Mouse (Mus musculus) embryo, embryonic 11 days (tissue): Measurements from ENCODE around the gene Bcas2.
A peak's percentile ranks its signal among the peaks of the same experiment; 100 is the strongest.
"Not testable (repeated sequence)": the region's sequence is repeated elsewhere in the genome, so short reads cannot be mapped to it uniquely, and the experiment has no call there.

Source experiments
- DNase-seq: peaks from one replicate; pipeline ENCODE4 v3.0.0-alpha.2; 2015

Gene Bcas2

DNA sequence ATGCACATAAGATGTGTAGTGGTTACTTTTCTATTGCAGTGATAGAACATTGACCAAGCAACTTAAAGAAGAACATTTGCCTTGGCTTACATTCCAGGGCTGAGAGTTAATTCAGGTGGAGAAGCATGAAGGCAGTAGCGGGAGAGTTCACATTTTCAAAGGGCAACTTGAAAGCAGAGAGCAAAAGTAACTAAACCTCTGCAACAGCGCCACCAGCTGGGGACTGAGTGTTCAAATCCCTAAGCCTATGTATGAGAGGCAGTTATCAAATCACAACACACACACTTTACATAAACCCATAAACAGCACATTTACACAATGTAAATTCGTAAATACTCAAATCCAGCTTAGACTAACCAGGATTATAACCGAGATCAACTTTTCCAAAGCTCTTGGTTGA lies 1.7 kb upstream of the Bcas2 start:
- DNase-seq = peak; percentile 90

DNA sequence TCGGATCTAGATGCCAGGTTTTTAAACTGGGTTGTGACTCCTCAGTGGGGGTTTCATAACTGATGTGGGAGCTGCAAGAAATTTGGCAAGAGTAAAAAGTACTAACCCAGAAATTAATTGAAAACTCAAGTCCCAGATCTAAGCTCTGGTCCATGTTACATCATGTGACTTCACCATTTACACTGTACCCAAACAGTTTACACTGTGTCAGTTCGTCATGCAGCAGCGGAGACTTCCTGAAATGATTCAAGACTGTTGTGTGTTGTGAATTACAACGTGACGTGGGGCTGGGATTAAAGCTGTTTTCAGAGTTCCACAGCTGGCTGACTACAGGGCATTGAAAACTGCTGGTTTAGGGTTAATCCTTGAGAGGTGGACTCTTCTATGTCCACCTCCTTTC lies 1.2 kb downstream of the Bcas2 start:
- DNase-seq = no peak

DNA sequence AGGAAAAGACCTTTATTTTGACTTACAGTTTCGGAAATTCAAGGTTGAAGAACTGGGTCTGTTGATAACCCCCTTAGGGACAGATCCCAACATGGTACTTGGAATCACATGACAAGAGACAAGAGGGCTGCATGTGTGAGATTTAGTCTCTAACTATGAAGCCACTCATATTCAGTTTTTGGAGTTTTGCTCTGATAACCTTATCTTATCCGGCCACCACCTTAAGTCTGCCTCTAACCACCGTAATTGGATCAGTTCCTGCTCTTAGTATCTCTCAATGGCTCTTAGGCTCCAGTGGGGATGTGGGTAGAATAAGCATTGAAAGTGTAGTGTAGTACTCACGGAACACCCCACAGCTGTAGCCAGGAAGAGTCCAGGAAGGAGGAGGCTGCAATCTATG lies 5.3 kb downstream of the Bcas2 start:
- no peak for DNase-seq

DNA sequence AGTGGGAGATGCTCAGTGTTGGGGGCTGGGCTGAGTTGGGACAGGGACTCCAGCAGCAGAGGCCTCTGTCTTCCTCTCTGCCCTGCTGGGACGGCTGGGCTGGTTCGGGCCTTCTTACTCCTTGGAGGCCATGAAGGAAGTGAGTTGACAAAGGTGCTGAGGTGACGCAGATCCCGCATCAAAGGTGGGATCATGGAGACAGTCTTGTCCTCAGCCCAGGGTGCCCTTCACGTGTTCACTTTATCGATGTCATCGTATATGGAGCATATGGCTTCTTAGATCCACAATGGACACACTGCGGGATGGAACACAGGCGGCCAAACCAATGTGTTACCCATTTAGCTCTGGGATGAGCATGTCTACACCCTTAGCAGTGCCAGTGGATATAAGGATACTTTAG lies 8.1 kb downstream of the Bcas2 start:
- no peak for DNase-seq

DNA sequence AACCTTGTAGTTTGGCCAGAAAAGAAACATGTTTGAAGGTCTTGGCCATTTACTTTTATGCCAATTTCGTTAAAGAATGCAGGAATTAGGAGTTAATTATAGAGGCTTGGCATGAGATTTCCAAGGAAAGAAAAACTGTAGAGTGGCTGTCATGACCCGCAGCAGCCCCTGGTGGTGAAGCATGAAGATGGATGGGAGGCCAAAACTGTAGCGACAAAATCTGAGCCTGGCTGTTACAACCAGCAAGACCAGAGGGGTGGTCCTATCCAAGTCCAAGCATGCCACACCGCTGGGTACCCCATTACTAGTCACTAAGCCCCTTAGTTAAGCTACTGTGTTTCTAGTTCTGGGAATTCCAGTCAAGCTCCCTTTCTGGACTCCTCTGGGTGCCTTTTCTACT lies 9.7 kb downstream of the Bcas2 start:
- no peak for DNase-seq

DNA sequence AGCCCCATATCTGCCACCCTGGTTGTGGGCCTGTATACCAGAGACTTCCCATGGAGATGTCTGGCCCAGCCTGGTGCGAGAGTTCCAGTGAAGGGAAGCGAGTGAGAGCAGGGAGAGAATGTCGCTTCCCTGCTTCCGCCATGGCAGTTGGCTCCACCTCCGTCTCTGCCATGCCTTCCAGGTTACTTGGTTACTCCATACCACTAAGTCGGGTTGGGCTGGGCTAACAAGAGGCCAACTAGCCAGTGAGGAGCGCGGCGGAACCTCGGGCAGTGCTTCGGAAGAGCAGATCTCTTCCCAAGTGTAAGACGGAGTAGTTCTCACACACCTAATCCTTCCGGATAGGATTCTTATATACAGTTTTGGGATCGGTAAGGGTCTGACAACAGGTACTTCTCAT lies 11.4 kb downstream of the Bcas2 start:
- DNase-seq = no peak

DNA sequence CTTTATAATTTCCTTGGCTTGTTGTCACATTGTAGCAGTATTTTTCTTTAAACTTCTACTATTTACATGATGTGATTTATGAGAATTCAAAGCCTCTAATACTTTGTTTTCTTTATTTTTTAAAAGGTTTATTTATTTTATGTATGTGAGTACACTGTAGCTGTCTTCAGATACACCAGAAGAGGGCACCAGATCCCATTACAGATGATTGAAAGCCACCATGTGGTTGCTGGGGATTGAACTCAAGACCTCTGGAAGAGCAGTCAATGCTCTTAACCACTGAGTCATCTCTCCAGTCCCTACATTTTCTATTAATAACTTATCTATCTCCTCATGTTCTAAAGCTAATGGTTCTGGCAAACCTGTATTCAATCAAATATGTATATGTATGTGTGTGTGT lies 13.0 kb downstream of the Bcas2 start:
- DNase-seq = not testable (repeated sequence)

DNA sequence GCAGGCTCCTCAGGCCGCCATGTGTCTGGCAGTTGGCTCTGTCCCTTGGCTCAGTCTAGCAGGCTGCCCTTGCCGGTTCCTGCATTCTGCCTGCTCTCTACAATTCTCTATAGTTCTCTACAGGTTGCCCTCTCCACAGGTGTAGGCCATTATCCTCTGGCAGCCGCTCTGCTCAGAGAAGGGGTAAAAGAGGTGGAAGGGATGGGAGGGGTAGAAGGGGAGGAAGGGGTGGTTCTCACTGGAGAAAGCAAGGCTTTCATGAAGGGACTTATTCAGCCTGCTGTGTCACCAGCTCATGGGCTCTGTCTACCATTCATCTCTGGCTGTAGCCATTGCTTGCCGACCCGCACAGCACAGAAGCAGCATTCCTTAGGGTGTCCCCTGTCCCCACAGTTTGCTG lies 17.0 kb downstream of the Bcas2 start:
- DNase-seq = no peak

DNA sequence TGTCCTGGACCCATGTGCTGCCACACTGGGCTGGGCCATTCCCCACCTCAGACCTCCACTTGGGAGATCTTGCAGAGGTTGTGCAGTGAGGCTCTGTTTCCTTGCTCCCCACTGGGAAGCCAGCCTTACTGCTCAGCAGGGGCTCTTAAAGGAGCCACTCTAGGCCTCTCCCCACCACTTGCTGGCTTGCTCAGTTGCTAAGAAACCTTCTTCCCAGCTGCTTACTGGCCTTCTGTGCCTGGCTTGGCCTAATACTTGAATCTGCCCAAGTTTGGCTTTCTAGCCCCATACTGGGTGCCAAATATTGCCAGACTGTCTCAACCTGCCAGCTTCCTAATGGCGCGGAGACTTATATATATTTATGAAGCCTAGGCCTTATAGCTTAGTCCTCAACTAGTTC lies 17.4 kb downstream of the Bcas2 start:
- no peak for DNase-seq

DNA sequence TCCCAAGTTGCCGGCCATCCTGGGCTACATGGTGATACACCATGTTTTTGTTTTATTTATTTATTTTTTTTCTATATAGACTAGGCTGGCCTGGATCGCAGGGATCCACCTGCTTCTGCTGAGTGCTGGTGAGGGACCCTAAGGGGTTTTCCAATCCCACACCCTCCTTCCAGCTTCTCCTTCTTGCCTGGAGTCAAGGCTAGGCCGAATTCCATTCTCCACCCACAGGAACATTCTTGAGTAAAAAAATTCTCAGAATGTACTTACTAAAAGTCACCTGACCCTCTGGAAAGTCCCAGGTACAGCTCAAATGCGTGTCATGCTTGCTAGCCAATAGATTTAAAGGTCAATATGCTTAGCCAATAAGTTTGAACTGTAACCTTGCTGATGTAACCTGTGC lies 20.7 kb downstream of the Bcas2 start:
- DNase-seq = no peak

DNA sequence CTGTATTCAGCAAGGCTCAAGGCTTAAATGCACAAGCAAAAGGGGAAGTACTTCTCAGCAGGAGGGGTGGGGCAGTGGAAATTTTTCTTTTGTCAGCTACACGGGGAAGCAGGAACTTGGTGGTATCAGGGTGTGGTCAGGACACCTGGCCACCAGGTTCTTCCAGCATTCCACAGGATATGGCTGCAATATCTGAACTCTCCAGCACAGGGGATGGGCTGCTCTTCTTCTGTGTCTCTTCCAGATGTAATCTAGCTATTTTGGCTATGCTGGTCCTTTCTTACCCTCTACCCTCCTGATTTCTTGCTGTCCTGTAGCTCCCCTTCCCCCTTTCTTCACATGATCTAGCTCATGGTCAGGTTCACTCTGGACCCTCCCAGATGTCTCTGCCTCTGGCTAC lies 21.7 kb downstream of the Bcas2 start:
- no peak for DNase-seq

DNA sequence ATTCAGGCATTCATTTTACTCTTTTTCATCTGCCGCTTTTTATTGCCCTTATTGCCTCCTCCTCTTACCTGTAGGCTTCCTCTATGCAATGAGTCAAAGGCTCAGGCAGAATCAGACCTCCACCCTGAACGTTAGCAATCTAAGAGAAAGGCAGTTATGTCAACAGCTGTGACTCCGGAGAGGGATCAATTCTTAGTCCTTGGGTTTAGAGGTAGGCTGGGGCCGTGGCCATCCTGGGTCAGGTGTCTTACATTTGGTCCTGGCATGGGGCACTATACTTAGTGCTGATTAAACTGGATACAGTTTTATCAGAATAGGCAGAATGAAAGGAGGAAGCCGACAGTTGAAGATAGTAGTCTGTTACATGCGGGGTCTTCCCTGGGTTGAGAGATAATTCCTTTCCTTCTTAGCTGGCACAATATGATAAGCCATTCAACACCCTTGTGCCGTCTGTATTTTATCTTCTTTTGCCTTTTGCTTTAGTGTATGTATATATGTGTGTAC lies 24.9 kb downstream of the Bcas2 start:
- no peak for DNase-seq

DNA sequence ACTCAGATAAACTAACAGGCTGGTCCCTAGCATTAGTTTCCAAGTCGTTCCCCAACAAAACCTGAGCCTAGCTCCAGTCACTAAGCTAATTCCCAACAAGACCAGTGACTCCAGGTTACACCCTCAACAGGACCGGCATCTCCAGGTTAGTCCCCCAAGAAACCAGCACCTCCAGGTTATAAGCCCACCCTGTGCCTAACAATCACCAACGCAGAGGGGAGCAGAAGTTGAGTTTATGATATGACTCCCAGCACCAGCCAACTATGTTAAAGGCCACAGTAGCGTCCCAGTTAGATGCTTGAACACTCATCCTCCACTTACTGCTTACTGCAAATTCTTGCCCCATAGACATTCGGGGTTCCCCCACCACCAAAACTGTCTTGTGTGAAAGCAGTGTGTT lies 27.9 kb downstream of the Bcas2 start:
- no peak for DNase-seq

DNA sequence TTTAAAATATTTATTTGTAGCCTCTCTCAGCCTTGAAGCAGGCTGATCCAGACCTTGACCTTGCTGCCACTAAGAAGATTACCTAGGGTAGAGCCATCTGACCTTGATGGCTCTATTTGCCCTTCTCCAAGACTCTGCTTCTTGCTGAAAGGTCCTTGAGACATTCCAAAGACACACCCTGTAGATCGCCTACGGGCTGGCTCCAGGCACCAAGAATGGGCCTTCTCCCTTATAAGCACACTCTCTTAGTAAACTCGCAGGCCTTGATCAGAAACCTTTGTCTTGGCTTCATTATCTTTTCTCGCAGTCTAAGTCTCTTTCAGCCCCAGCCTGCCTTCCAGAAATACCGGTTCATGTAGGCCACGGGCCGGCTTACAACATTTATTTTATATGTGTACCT lies 29.6 kb downstream of the Bcas2 start:
- DNase-seq = not testable (repeated sequence)

DNA sequence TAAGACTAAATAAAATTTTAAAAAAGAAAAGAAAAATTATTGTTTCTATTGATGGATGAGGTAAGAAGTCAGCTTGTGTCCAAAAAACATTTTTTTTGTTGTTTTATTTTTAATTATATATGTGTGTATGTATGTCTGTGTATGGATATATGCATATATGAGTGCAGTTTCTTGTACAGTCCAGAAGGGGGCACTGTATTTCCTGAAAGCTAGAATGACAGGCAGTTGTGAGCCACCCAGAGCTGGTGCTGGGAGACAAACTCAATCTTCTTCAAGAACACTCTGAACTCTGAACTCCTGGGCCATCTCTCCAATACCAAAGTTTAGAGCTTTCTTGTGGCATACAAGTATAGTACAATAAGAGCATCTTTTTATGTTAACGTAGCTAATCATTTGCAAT lies 32.1 kb downstream of the Bcas2 start:
- DNase-seq = no peak

DNA sequence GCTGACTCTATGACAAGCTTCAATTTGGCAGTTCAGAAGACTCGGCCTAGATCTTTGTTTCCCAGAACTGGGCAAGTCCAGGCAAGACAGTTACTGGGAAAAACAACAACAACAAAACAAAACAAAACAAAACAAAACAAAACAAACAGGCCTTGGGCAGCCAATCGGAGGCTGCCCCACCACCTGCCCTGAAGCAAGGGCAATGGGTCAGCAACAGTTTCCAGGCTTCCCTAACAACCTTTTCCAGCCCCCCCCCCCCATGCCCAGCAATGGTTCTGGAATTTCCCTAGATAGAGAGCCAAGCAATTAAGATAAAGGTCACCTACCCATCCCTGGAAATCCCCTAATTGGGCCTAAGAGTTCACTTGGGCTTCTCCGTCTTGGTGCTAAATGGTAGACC lies 33.0 kb downstream of the Bcas2 start:
- no peak for DNase-seq

DNA sequence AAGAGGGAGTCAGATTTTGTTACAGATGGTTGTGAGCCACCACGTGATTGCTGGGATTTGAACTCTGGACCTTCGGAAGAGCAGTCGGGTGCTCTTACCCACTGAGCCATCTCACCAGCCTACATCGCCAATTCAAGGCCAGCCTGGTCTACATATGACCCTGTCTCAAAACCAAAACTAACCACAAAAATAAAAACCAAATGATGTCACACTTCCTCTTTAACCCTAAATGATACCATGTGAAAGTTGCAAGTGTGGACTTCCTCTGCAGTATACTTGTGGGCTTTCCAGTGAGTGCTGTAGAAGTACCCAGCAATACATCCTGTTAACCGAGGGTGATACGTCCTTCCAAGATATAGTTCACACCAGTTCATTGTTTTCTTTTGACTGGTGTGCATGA lies 34.9 kb downstream of the Bcas2 start:
- DNase-seq = no peak

DNA sequence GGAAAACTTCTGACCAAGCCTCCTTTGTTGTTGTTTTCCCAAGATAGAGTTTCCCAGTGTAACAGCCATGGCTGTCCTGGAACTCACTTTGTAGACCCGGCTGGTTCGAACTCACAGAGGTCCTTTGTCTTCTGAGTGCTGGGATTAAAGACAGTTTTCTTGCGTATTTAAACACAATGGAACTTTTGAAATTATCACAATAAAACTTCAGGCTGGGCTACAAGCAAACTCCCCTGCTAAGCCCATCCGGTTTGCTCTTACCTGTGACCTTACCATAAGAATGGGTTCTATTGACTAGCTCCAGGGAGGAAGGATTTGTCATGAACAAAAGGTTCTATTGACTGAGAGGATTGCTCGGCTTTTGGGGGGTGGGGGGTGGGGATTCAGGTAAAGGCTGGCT lies 36.3 kb downstream of the Bcas2 start:
- no peak for DNase-seq

DNA sequence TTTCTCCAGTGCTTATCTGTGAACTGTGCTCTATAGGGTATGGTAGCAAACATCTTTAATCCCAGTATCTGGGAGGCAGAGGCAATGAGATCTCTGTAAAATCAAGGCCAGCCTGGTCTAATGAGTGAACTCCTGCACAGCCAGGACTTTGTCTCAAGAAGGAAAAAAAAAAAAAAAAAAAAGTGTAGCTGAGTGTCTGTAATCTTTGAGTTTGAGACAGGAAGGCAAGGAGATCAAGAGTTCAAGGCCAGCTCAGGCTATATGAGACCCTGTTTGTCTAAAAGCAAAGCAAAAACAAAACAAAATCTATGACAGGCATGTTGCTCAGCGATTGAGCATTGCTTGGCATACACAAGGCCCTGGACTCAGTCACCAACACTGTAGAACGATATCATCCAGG lies 36.8 kb downstream of the Bcas2 start:
- DNase-seq = no peak

DNA sequence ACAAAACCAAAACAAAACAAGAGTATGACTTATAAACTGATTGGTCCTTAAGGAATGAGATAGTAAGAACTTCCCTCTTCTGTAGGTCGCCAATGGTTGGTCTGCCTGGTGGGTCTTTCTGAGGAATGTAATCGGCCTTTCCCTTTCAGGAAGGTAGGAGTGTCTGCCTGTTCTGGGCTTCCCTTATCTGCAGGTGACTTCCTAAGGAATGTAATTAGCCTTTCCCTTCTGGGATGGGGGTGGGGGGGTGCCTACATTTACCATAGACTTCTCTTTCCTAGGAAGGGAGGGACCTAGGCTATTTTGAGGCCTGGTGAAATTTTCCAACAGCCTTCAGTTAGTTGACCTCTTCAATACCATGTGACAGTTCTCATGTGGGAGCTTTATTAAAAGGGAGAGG lies 39.6 kb downstream of the Bcas2 start:
- DNase-seq = no peak

DNA sequence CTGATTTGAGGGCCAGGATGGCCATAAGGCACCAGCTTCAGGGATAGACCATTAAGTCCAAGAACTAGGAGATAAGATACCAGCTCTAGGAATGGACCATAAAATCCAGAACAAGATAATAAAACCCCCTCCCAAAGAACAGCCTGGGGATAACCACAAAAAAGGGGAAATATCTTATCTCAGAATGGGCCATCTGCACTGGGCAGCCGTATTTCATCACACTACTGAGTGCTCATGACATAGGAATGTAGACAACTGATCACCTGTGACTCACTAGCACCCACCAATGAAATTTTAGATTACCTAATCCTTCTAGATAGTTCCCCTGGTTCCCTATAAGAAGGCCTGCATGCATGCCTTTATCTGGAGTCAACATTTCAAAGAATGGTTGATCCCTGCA lies 40.7 kb downstream of the Bcas2 start:
- DNase-seq = no peak

DNA sequence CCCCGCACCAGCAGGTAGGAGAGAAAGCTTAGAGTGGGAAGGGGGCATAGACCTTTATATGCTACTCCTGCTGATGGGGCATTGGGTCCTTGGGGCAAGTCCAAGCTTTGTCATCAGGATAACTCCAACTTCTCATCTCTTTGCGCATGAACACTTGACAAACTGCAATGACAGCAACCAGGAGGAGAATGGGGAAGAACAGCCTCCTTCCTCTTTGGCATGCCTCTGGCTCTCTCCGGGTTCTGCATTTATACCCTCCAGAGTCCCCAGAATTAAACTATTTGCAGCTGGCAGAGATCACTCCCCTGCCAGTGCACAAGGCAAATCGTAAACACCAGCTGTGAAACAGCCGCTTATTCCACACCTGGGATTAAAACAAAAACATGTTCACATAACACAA lies 42.1 kb downstream of the Bcas2 start:
- no peak for DNase-seq

DNA sequence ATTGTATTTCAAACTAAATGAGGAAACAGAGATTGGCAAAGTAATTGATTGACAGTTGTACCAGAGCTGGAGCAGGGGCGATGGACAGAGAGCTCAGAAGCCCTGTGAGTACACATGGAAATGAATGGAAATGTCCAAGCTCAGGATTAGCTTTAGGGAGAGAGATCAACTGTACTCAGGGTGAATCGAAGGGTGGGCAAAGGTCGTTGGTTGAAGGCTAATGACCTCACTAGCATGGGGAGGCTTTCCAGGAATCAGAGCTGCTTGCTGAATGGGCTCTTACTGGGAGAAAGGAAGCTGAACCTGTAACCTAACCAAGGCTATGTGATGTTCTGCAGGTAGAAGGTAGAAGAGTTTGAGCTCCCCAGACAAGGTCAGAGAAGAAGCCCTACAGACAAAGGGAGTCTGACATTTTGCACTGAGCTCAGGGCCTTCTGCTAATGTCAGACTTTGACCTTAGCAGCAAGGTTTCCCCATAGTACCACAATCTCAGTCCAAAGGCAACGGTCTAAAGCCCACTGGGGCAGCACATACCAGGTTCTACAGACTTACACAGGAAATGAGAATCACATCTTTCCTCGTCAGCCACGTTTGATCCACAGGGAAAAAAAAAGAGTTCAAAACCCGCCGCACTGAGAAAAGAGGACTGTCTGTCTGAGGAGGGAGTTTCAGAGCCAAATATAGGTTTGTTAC lies 43.3 kb downstream of the Bcas2 start:
- no peak for DNase-seq

DNA sequence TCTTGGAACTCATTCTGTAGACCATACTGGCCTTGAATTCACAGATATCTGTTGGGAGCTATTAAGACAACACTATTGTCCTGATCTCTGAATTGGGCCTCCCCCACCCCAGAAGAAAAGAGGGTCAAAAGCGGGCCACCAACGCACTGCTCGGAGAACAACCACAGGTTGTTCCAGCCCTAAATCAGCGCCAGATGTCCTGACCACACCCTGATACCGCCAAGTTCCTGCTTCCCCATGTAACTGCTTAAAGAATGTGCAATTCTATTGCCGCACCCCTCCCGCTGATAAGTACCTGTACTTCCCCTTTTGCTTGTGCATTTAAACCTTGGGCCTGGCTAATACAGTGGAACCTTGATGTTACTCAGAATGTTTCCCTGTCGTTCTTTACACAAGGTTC lies 43.9 kb downstream of the Bcas2 start:
- DNase-seq = not testable (repeated sequence)

DNA sequence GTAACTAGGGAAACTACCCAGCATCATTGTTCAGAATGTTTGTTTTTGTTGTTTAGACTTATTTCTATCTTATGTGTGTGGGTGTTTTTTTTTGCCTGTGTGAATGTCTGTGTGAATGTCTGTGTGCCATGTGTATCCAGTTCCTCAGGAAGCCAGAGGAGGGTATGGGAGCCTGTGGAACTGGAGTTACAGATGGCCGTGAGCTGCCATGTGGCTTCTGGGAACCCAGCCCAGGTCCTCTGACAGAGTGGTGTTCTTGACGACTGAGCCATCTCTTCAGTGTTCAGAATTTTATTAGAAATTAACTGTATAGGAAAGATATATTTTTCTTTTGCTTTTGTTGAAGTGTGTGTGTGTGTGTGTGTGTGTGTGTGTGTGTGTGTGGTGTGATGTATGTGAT lies 50.0 kb downstream of the Bcas2 start:
- DNase-seq = no peak

DNA sequence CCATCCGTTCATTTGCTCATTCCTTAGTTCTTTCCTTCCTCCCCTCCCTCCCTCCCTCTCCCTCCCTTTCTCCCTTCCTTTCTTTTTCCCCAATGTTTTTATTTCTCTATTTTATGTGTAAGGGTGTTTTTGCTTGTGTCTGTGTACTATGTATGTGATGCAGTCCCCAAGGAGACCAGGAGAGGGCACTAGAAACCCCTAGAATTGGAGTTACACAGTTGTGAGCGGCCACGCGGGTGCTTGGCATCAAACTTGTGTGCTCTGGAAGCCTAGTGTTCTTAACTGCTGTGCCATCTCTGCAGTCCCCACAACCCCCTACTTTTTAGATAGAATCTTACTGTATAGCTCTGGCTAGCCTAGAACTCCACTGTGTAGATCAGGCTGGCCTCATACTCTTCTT lies 52.3 kb downstream of the Bcas2 start:
- peak; percentile 35 for DNase-seq
